Mouse (Mus musculus): Measurements from ENCODE around the gene Tmem91. TPM values are rescaled to one million over a fixed set of nuclear protein-coding genes. Genes with fewer than 3 reads are reported as not detected.

The Tmem91 gene
- polyA plus RNA-seq, 1 experiment from 2014 or later = 2.0 TPM

DNA sequence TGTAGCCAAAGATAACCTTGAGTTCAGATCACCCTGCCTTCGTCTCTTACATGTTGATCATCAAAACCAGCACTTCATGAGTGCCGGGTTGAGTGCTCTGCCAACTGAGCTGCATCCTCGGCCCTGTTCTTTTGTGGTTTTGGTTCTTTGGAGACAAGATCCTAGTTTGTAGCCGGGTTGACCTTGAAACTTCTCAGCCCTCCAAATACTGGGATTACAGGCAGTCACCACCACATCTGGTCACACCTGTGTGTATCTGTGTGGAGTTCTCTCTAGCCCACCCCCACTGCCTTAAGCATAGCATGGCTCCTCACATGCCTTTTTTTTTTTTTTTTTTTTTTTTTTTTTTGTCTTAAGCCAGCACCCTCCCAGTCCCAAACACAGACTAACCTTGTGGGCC lies 4.9 kb downstream of the Tmem91 start:
- Histone ChIP-seq H3K4me2 (no peak overlapping the region), H3K9me3 (replicated peaks; ENCODE audit: control insufficient read depth, low read length) (no peaks in the 10 kb centered on the region), H3K27ac (ENCODE audit: low read depth, low read length) (no peak overlapping the region), H3K4me3 (ENCODE audit: low read depth, low read length) (no peak overlapping the region), H3K27me3 (ENCODE audit: control insufficient read depth, insufficient read depth, low read length) (peaks cover 18% of the 10 kb centered on the region), H3K9ac (ENCODE audit: low read depth, low read length) (no peak overlapping the region), H3K36me3 (ENCODE audit: control insufficient read depth, insufficient read depth, low read length) (peaks cover 2% of the 10 kb centered on the region; the same call in 1 of the 2 replicates), H3K4me1 (ENCODE audit: control insufficient read depth, insufficient read depth, low read length) (peaks cover 4% of the 10 kb centered on the region; the same call in 1 of the 2 replicates)
- no peak for ATAC-seq (replicated peaks; ENCODE audit: insufficient number of reproducible peaks, low FRiP score, low TSS enrichment)
- 87% methylated on average over 4 of the region's 4 CpGs for WGBS (ENCODE audit: insufficient replicate concordance)

DNA sequence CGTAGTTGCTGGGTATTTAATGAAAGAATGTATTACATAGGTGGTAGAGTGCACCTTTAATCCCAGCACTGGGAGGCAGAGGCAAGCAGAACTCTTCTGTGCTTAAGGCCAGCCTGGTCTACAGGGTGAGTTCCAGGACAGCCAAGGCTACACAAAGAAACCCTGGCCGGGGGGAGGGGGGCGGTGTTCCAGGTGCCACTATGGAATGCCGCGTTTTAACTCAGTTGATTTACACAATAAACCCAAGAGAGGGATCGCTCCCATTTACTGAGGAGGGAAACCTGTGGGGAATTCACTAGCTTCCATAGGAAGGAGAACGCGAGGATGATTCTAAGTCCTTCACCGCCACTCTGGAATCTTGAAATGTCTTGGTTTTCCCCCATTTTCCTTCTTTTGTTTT lies 5.3 kb downstream of the Tmem91 start:
- 77% methylated on average over 9 of the region's 9 CpGs for WGBS (ENCODE audit: insufficient replicate concordance)
- Histone ChIP-seq H3K4me1 (ENCODE audit: control insufficient read depth, insufficient read depth, low read length) (no peaks in the 10 kb centered on the region), H3K9ac (ENCODE audit: low read depth, low read length) (no peak overlapping the region), H3K27ac (ENCODE audit: low read depth, low read length) (no peak overlapping the region), H3K4me2 (no peak overlapping the region), H3K4me3 (ENCODE audit: low read depth, low read length) (no peak overlapping the region), H3K36me3 (ENCODE audit: control insufficient read depth, insufficient read depth, low read length) (peaks cover 2% of the 10 kb centered on the region; the same call in 1 of the 2 replicates), H3K27me3 (ENCODE audit: control insufficient read depth, insufficient read depth, low read length) (peaks cover 13% of the 10 kb centered on the region), H3K9me3 (replicated peaks; ENCODE audit: control insufficient read depth, low read length) (no peaks in the 10 kb centered on the region)
- ATAC-seq (replicated peaks; ENCODE audit: insufficient number of reproducible peaks, low FRiP score, low TSS enrichment) = no peak

DNA sequence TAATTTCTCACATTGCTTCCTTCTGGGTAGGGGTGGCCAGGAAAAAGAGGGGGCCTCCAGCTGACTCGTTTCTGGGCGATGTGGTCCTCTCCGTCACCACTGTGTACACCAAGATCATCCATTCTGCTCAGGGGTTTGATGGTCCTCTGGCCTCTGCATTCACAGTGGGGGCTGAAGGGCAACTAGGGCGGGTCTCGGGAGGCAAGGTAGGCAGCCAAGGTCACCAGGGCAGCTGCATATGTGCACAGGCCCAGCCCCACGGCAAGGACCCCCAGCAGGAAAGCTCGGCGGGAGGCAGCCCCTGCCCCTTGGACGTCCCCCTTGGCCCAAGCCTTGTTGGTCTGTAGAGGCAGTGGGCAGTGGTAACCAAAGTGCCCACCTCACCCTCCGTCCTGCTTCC lies 5.8 kb downstream of the Tmem91 start:
- H3K9me3 ChIP-seq (replicated peaks; ENCODE audit: control insufficient read depth, low read length) = no peaks in the 10 kb centered on the region
- no peak for ATAC-seq (replicated peaks; ENCODE audit: insufficient number of reproducible peaks, low FRiP score, low TSS enrichment)
- H3K4me1 ChIP-seq (ENCODE audit: control insufficient read depth, insufficient read depth, low read length) = no peaks in the 10 kb centered on the region
- no peak overlapping the region for H3K4me2 ChIP-seq
- no peak overlapping the region for H3K4me3 ChIP-seq (ENCODE audit: low read depth, low read length)
- peaks cover 4% of the 10 kb centered on the region; the same call in 1 of the 2 replicates for H3K36me3 ChIP-seq (ENCODE audit: control insufficient read depth, insufficient read depth, low read length)
- H3K9ac ChIP-seq (ENCODE audit: low read depth, low read length) = no peak overlapping the region
- H3K27me3 ChIP-seq (ENCODE audit: control insufficient read depth, insufficient read depth, low read length) = peaks cover 8% of the 10 kb centered on the region
- H3K27ac ChIP-seq (ENCODE audit: low read depth, low read length) = no peak overlapping the region
- 87% methylated on average over 10 of the region's 10 CpGs for WGBS (ENCODE audit: insufficient replicate concordance)

DNA sequence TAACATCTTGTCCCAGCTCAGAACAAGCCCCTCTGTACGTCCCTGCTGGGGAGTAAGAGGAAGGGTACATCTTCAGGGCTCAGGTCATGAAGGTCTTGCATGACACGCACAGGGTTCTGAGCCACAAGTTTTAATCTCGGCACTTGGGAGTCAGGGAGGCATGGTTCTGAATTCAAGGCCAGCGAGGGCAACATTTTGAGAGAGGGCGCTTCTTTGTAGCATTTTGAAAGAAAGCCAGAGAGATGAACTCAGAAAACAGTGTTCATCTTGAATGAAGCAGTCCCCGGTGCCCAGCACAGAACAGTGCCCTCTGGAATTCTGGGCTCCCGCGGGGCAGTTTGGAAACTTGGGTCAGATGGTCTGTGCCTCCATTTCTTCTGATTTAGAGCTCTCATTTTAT lies 8.6 kb downstream of the Tmem91 start:
- 89% methylated on average over 8 of the region's 8 CpGs for WGBS (ENCODE audit: insufficient replicate concordance)

DNA sequence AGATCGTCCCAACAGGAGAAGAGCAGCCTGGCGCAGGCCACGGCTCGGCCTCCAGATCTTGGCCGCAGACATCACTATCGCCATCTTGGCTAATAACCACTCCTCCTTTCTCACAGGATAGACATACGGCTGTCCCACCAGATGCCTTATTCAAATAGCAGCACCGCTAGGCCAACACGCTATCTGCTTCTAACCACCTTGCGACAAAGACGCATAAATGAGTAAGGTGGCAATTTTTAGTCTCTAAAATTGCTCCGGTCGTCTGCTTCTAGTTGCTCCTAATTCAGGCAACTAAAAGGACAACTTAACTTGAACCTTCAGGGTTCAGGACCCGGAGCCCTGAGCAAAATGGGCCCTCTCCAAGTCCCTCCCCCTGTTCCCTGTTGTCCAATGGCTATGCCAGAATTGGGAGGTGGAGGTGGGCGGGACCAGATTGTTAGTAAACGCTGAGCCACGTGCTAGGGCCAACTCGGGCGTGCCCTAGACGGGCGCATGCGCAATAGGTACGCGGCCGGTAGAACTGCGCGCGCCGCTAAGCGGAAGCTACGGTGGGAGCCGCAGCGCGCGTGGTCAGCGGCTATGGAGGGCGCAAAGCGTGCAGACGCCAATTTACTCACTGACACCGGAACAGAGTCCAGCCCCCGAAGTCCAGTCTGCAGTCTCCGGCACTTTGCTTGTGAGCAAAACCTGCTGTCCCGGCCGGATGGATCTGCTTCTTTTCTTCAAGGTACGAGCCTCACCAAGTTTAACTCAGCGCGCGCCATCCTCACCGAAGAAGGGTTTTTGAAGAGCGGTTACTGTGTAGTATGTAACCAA lies 16.1 kb downstream of the Tmem91 start, which contains the start of the genes Bckdha and Exosc5:
Gene Bckdha, minus strand, starts transcription at position 325 of the 816 bp plus-strand sequence.
Gene Exosc5, plus strand, starts transcription at position 508 of the 816 bp plus-strand sequence.
- WGBS (ENCODE audit: insufficient replicate concordance) = under 1% methylated on average over 50 of the region's 50 CpGs

More for the DNA sequence above, 8.6 kb downstream of the Tmem91 start:
- Histone ChIP-seq H3K4me2 (no peak overlapping the region), H3K9ac (ENCODE audit: low read depth, low read length) (no peak overlapping the region), H3K9me3 (replicated peaks; ENCODE audit: control insufficient read depth, low read length) (no peaks in the 10 kb centered on the region), H3K27me3 (ENCODE audit: control insufficient read depth, insufficient read depth, low read length) (no peaks in the 10 kb centered on the region), H3K4me3 (ENCODE audit: low read depth, low read length) (no peak overlapping the region), H3K36me3 (ENCODE audit: control insufficient read depth, insufficient read depth, low read length) (peaks cover 7% of the 10 kb centered on the region; the same call in 1 of the 2 replicates), H3K4me1 (ENCODE audit: control insufficient read depth, insufficient read depth, low read length) (no peaks in the 10 kb centered on the region), H3K27ac (ENCODE audit: low read depth, low read length) (no peak overlapping the region)
- no peak for ATAC-seq (replicated peaks; ENCODE audit: insufficient number of reproducible peaks, low FRiP score, low TSS enrichment)

DNA sequence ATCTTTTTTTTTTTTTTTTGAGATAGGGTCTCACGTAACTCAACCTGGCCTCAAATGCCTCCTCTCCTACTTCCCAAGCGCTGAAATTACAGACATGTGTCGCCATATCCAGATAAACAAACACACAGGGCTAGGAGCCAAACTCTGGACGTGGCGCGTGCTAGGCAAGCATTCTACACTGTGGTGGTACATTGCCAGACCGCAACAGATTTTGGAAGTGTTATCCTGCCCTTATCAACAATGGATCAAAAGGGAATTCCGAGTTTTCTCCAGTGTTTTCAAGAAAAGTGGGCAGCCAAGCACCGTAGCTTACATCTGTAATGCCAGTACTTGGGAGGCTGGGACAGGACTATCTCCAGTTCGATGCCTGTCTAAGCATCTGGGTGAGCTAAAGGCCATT lies 17.2 kb downstream of the Tmem91 start:
- no peak for ATAC-seq (replicated peaks; ENCODE audit: insufficient number of reproducible peaks, low FRiP score, low TSS enrichment)
- Histone ChIP-seq H3K9me3 (replicated peaks; ENCODE audit: control insufficient read depth, low read length) (no peaks in the 10 kb centered on the region), H3K36me3 (ENCODE audit: control insufficient read depth, insufficient read depth, low read length) (no peaks in the 10 kb centered on the region), H3K27ac (ENCODE audit: low read depth, low read length) (no peak overlapping the region), H3K9ac (ENCODE audit: low read depth, low read length) (peak overlapping the region; percentile 77), H3K4me2 (peak overlapping the region; percentile 76), H3K27me3 (ENCODE audit: control insufficient read depth, insufficient read depth, low read length) (no peaks in the 10 kb centered on the region), H3K4me3 (ENCODE audit: low read depth, low read length) (peak overlapping the region; percentile 70), H3K4me1 (ENCODE audit: control insufficient read depth, insufficient read depth, low read length) (peaks cover 3% of the 10 kb centered on the region; the same call in 1 of the 2 replicates)
- 40% methylated on average over 10 of the region's 10 CpGs for WGBS (ENCODE audit: insufficient replicate concordance)

More for the DNA sequence above, 16.1 kb downstream of the Tmem91 start, which contains the start of the genes Bckdha and Exosc5:
- Histone ChIP-seq H3K9ac (ENCODE audit: low read depth, low read length) (peak within 1 kb of the TSS; percentile 77), H3K4me2 (peak within 1 kb of the TSS; percentile 76), H3K4me3 (ENCODE audit: low read depth, low read length) (peak within 1 kb of the TSS; percentile 70), H3K9me3 (replicated peaks; ENCODE audit: control insufficient read depth, low read length) (no peaks in the 10 kb centered on the region), H3K27ac (ENCODE audit: low read depth, low read length) (peak within 1 kb of the TSS; percentile 80), H3K27me3 (ENCODE audit: control insufficient read depth, insufficient read depth, low read length) (no peaks in the 10 kb centered on the region), H3K4me1 (ENCODE audit: control insufficient read depth, insufficient read depth, low read length) (peaks cover 3% of the 10 kb centered on the region; the same call in 1 of the 2 replicates), H3K36me3 (ENCODE audit: control insufficient read depth, insufficient read depth, low read length) (peaks cover 3% of the 10 kb centered on the region; the same call in 1 of the 2 replicates)
- ATAC-seq (replicated peaks; ENCODE audit: insufficient number of reproducible peaks, low FRiP score, low TSS enrichment) = peak; percentile 99

DNA sequence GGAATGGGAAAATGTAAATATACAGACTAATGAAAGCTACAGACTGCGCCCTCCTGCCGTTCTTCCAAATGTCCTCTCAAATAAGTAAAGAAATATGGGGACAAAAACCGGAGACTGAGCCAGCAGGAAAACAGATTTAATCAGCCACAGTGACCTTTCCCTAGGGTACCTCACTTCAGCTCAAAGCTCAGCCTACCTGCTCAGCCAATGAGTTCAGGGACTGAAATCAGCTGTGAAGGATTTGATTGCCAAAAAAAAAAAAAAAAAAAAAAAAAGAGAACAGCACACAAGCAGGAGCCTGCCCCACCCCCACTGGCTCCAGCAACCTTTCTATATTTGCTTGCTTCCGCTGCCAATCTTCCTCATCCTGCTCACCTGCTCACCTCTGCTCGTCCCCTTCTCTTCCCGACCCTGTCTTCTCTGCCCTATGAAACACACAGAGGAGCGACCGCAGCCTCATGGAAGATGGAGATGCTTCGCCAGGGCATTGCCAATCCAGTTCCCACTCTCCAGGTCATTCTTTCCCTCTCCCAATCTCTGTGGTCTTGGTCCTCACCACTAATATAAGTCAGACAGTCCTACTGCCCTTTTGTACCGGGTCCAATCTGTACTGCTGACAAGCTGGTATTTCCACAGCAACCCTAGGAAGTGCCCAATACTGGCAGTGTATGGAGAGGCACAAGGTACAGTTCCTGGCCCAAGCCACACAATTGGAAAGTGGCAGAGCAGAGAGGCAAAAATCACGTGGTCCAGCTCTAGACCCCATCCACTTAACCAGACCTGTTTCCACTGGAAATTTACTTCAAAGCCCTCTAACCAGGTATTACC lies 19.2 kb downstream of the Tmem91 start:
- H3K27me3 ChIP-seq (ENCODE audit: control insufficient read depth, insufficient read depth, low read length) = no peaks in the 10 kb centered on the region
- no peak overlapping the region for H3K9ac ChIP-seq (ENCODE audit: low read depth, low read length)
- WGBS (ENCODE audit: insufficient replicate concordance) = 68% methylated on average over 11 of the region's 11 CpGs
- no peak overlapping the region for H3K27ac ChIP-seq (ENCODE audit: low read depth, low read length)
- peaks cover 3% of the 10 kb centered on the region; the same call in 1 of the 2 replicates for H3K4me1 ChIP-seq (ENCODE audit: control insufficient read depth, insufficient read depth, low read length)
- H3K4me3 ChIP-seq (ENCODE audit: low read depth, low read length) = no peak overlapping the region
- H3K36me3 ChIP-seq (ENCODE audit: control insufficient read depth, insufficient read depth, low read length) = no peaks in the 10 kb centered on the region
- no peaks in the 10 kb centered on the region for H3K9me3 ChIP-seq (replicated peaks; ENCODE audit: control insufficient read depth, low read length)
- ATAC-seq (replicated peaks; ENCODE audit: insufficient number of reproducible peaks, low FRiP score, low TSS enrichment) = no peak
- no peak overlapping the region for H3K4me2 ChIP-seq

DNA sequence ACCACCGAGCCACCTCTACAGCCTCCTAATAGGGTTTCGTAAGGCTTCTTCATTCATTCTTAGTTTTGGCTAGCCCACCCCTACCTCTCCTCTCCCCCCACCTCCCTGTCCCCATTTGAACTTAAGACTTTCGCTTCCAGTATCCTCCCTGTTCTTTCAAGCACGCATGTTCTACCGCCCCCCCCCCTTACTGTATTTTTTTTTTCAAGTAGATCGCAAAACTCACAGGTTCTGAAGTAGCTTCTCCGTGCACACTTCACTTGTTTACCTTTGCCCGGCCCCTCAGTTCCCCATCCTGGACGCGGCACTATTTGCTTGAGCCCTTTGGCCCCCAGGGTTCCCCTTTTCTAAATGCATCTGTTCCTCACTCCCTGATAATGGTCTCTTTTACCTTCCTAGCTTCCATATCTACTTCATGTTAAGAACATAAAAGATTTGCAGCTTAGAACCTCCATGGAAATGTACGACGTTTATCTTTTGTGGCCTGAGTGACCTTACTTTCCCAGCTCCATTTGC lies 22.7 kb downstream of the Tmem91 start:
- ATAC-seq (replicated peaks; ENCODE audit: insufficient number of reproducible peaks, low FRiP score, low TSS enrichment) = no peak
- no peak overlapping the region for H3K4me2 ChIP-seq
- no peak overlapping the region for H3K9ac ChIP-seq (ENCODE audit: low read depth, low read length)
- no peak overlapping the region for H3K4me3 ChIP-seq (ENCODE audit: low read depth, low read length)
- H3K9me3 ChIP-seq (replicated peaks; ENCODE audit: control insufficient read depth, low read length) = no peaks in the 10 kb centered on the region
- no peaks in the 10 kb centered on the region for H3K27me3 ChIP-seq (ENCODE audit: control insufficient read depth, insufficient read depth, low read length)
- no peaks in the 10 kb centered on the region for H3K4me1 ChIP-seq (ENCODE audit: control insufficient read depth, insufficient read depth, low read length)
- H3K36me3 ChIP-seq (ENCODE audit: control insufficient read depth, insufficient read depth, low read length) = no peaks in the 10 kb centered on the region
- H3K27ac ChIP-seq (ENCODE audit: low read depth, low read length) = no peak overlapping the region
- WGBS (ENCODE audit: insufficient replicate concordance) = 88% methylated on average over 12 of the region's 12 CpGs

All from heart, embryonic 11.5 days (tissue).